In genomic region chr11:110487796-110488195, GRCm38 (mm10) we compare ENCODE assay signal across 23 mouse cellular contexts.
"Had no signal": no experiment of that assay in that cellular context is flagged by ENCODE, and none has a peak within 500 bp of the region (broad histone marks: within the 10 kb centered on the region; RNA-seq: fewer than 3 reads in every experiment).

No protein-coding gene starts in this region.

- H3K27ac ChIP-seq: layer of hippocampus, adult 2 months; limb, embryonic 10.5 days; limb, embryonic 13.5 days; liver, embryonic 14.5 days; macrophage; midbrain, embryonic 12.5 days; midbrain, embryonic 15.5 days; neural tube, embryonic 12.5 days; neural tube, embryonic 15.5 days; stomach, postnatal 0 days had no signal

- ATAC-seq: inflammation-experienced regulatory T-cells, adult 6 months; intestine, embryonic 16.5 days; liver, postnatal 0 days; lung, postnatal 0 days; midbrain, embryonic 15.5 days had no signal

- H3K4me1 ChIP-seq: midbrain, embryonic 12.5 days; midbrain, embryonic 15.5 days; neural tube, embryonic 12.5 days; neural tube, embryonic 15.5 days had no signal

- H3K4me3 ChIP-seq: layer of hippocampus, adult 2 months; limb, embryonic 10.5 days; limb, embryonic 13.5 days; midbrain, embryonic 12.5 days; midbrain, embryonic 15.5 days; neural tube, embryonic 12.5 days; neural tube, embryonic 15.5 days had no signal

- H3K27me3 ChIP-seq: limb, embryonic 13.5 days; midbrain, embryonic 12.5 days; midbrain, embryonic 15.5 days; neural tube, embryonic 12.5 days; neural tube, embryonic 15.5 days had no signal

- H3K4me2 ChIP-seq: limb, embryonic 13.5 days; lung, embryonic 14.5 days; midbrain, embryonic 12.5 days; midbrain, embryonic 15.5 days; neural tube, embryonic 12.5 days; neural tube, embryonic 15.5 days had no signal

- H3K9ac ChIP-seq: limb, embryonic 13.5 days; liver, embryonic 14.5 days; liver, postnatal 0 days; lung, embryonic 14.5 days; midbrain, embryonic 12.5 days; midbrain, embryonic 15.5 days; neural tube, embryonic 12.5 days; neural tube, embryonic 15.5 days had no signal

- DNase-seq: layer of hippocampus, adult 9-11 months; liver; liver, postnatal 0 days; right cerebral cortex, adult 18-20 months; right cerebral cortex, postnatal 14 days; right cerebral cortex, postnatal 4 days; thymus, adult 2 months; thymus, postnatal 14 days; thymus, postnatal 4 days had no signal

- H3K9me3 ChIP-seq: limb, embryonic 10.5 days; midbrain, embryonic 12.5 days; midbrain, embryonic 15.5 days; neural tube, embryonic 15.5 days had no signal
